Mouse (Mus musculus) MEL (cell line): ENCODE data around the gene Itm2b. TPM values are rescaled to one million over a fixed set of nuclear protein-coding genes. Genes with fewer than 3 reads are reported as not detected.

Experiments
- DNase-seq: peaks from one replicate; pipeline ENCODE4 v3.0.0; 2011; ENCODE audit warnings: low read depth, low spot score
- H3K27ac ChIP-seq: 2 replicates; pipeline ENCODE4 v1.5.1; 2012; ENCODE audit warnings: low read depth, mild to moderate bottlenecking, control low read depth, low read length, moderate library complexity; ENCODE audit not compliant: control insufficient read depth
- H3K27me3 ChIP-seq, 2 experiments: fragments of 150-350 bp in 1 of 2; sonication (generic) in 1 of 2; 2 replicates each; pipeline ENCODE4 v1.6.1; 2012; ENCODE audit warnings: low read length in 2 of 2, mild to moderate bottlenecking in 2 of 2, improper control_type of control experiment in 1 of 2, moderate library complexity in 1 of 2; ENCODE audit not compliant: insufficient read depth in 2 of 2, control insufficient read depth in 1 of 2
- H3K36me3 ChIP-seq, 2 experiments: 2 replicates each; pipeline ENCODE4 v1.6.1; 2012 to 2014; ENCODE audit warnings: low read length in 2 of 2, improper control_type of control experiment in 1 of 2, inconsistent platforms in 1 of 2, mild to moderate bottlenecking in 1 of 2; ENCODE audit not compliant: insufficient read depth in 2 of 2, control insufficient read depth in 1 of 2
- H3K4me1 ChIP-seq, 2 experiments: fragments of 150-350 bp in 1 of 2; sonication (generic) in 1 of 2; 2 replicates each; pipeline ENCODE4 v1.6.1; 2012; ENCODE audit warnings: low read length in 2 of 2, improper control_type of control experiment in 1 of 2, mild to moderate bottlenecking in 1 of 2; ENCODE audit not compliant: insufficient read depth in 2 of 2, control insufficient read depth in 1 of 2
- H3K4me3 ChIP-seq, 2 experiments: fragments of 150-350 bp in 1 of 2; sonication (generic) in 1 of 2; 2 replicates each; pipeline ENCODE4 v1.5.1; 2012; ENCODE audit warnings: low read depth in 2 of 2, low read length in 2 of 2, mild to moderate bottlenecking in 2 of 2, moderate library complexity in 2 of 2, control low read depth in 1 of 2, improper control_type of control experiment in 1 of 2; ENCODE audit not compliant: control insufficient read depth in 1 of 2, insufficient read depth in 1 of 2
- H3K79me2 ChIP-seq: 2 replicates; pipeline ENCODE4 v1.6.1; 2012; ENCODE audit warnings: mild to moderate bottlenecking, low read length, moderate library complexity; ENCODE audit not compliant: control insufficient read depth, poor library complexity, insufficient read depth
- H3K9ac ChIP-seq: 2 replicates; pipeline ENCODE4 v1.6.1; 2012; ENCODE audit warnings: low read depth, mild to moderate bottlenecking, control low read depth, low read length, moderate library complexity; ENCODE audit not compliant: control insufficient read depth, poor library complexity, severe bottlenecking
- H3K9me3 ChIP-seq: fragments of 150-350 bp; sonication (generic); replicated peaks from 2 replicates; pipeline ENCODE4 v1.6.1; 2012; ENCODE audit warnings: mild to moderate bottlenecking, low read length, improper control_type of control experiment, moderate library complexity; ENCODE audit not compliant: insufficient read depth
- CTCF ChIP-seq, 3 experiments: IDR thresholded peaks in 2 of 3; conservative IDR thresholded peaks in 1 of 3; 2 replicates each; pipeline ENCODE4 v1.5.1; 2011 to 2012; ENCODE audit warnings: low read length in 3 of 3, low read depth in 2 of 3, mild to moderate bottlenecking in 2 of 3, improper control_type of control experiment in 1 of 3, inconsistent platforms in 1 of 3, mixed read lengths in 1 of 3, moderate library complexity in 1 of 3; ENCODE audit not compliant: control insufficient read depth in 1 of 3, insufficient read depth in 1 of 3, poor library complexity in 1 of 3, severe bottlenecking in 1 of 3
- E2F4 ChIP-seq: IDR thresholded peaks from 2 replicates; pipeline ENCODE4 v1.6.1; 2011; ENCODE audit warnings: low read depth, low read length, improper control_type of control experiment, borderline replicate concordance
- ELF1 ChIP-seq: IDR thresholded peaks from 2 replicates; pipeline ENCODE4 v1.6.1; 2014; ENCODE audit warnings: low read depth, mild to moderate bottlenecking, inconsistent platforms, low read length, improper control_type of control experiment, moderate library complexity
- EP300 ChIP-seq, 2 experiments: IDR thresholded peaks; 2 replicates each; pipeline ENCODE4 v1.6.1; 2011; ENCODE audit warnings: improper control_type of control experiment in 2 of 2, low read length in 2 of 2, low read depth in 1 of 2, mild to moderate bottlenecking in 1 of 2
- HCFC1 ChIP-seq: IDR thresholded peaks from 2 replicates; pipeline ENCODE4 v1.6.1; 2012; ENCODE audit warnings: low read depth, mild to moderate bottlenecking, inconsistent platforms, low read length, improper control_type of control experiment, moderate library complexity
- MAX ChIP-seq: IDR thresholded peaks from 2 replicates; pipeline ENCODE4 v1.6.1; 2011; ENCODE audit warnings: low read length, improper control_type of control experiment
- MEF2A ChIP-seq: IDR thresholded peaks from 2 replicates; pipeline ENCODE4 v1.6.1; 2014; ENCODE audit warnings: low read depth, mild to moderate bottlenecking, inconsistent platforms, low read length, improper control_type of control experiment; ENCODE audit not compliant: poor library complexity, insufficient replicate concordance, severe bottlenecking; ENCODE audit errors: extremely low read depth
- MXI1 ChIP-seq: IDR thresholded peaks from 2 replicates; pipeline ENCODE4 v1.6.1; 2011; ENCODE audit warnings: mild to moderate bottlenecking, low read depth, low read length, improper control_type of control experiment
- MYB ChIP-seq: IDR thresholded peaks from 2 replicates; pipeline ENCODE4 v1.6.1; 2011; ENCODE audit warnings: mild to moderate bottlenecking, low read depth, low read length, improper control_type of control experiment
- MYC ChIP-seq: IDR thresholded peaks from 2 replicates; pipeline ENCODE4 v1.6.1; 2011; ENCODE audit warnings: low read depth, mild to moderate bottlenecking, low read length, improper control_type of control experiment, moderate library complexity
- NRF1 ChIP-seq: IDR thresholded peaks from 2 replicates; pipeline ENCODE4 v1.6.1; 2014; ENCODE audit warnings: low read depth, mild to moderate bottlenecking, inconsistent platforms, low read length, improper control_type of control experiment, moderate library complexity; ENCODE audit not compliant: poor library complexity, insufficient read depth, severe bottlenecking
- POLR2AphosphoS5 ChIP-seq: IDR thresholded peaks from 2 replicates; pipeline ENCODE4 v1.6.1; 2012; ENCODE audit warnings: low read depth, borderline replicate concordance, mild to moderate bottlenecking, inconsistent platforms, low read length, moderate library complexity, mixed read lengths
- TCF12 ChIP-seq: IDR thresholded peaks from 2 replicates; pipeline ENCODE4 v1.6.1; 2014; ENCODE audit warnings: low read depth, mild to moderate bottlenecking, inconsistent platforms, low read length, improper control_type of control experiment, moderate library complexity
- USF1 ChIP-seq: IDR thresholded peaks from 2 replicates; pipeline ENCODE4 v1.6.1; 2014; ENCODE audit warnings: low read depth, mild to moderate bottlenecking, inconsistent platforms, low read length, improper control_type of control experiment, moderate library complexity
- ZC3H11A ChIP-seq: IDR thresholded peaks from 2 replicates; pipeline ENCODE4 v1.6.1; 2012; ENCODE audit warnings: low read depth, mild to moderate bottlenecking, inconsistent platforms, low read length, improper control_type of control experiment
- ZMIZ1 ChIP-seq: IDR thresholded peaks from 2 replicates; pipeline ENCODE4 v1.6.1; 2012; ENCODE audit warnings: low read depth, mild to moderate bottlenecking, inconsistent platforms, low read length, improper control_type of control experiment, moderate library complexity
- ZNF384 ChIP-seq: IDR thresholded peaks from 2 replicates; pipeline ENCODE4 v1.6.1; 2012; ENCODE audit warnings: low read depth, mild to moderate bottlenecking, inconsistent platforms, low read length, improper control_type of control experiment
- polyA plus RNA-seq, 2 experiments: library from polyadenylated mRNA; stranded (reverse) in 1 of 2; unstranded in 1 of 2; fragments of >175 nt in 1 of 2; fragments of >200 nt in 1 of 2; gene quantifications; 2 replicates each; pipeline versions ENCODE4 v1.2.1 to v1.2.4; 2012; ENCODE audit warnings: low replicate concordance in 2 of 2, low read depth in 1 of 2; ENCODE audit not compliant: insufficient read length in 2 of 2, insufficient read depth in 1 of 2, missing spikeins in 1 of 2
- total RNA-seq: library from RNA; depleted of rRNA; stranded (reverse); fragments of 300-350 nt; gene quantifications from 2 replicates; pipeline ENCODE4 v1.2.3, GENCODE M21; 2012; rRNA removed

The Itm2b gene
- total and polyA plus RNA-seq, 3 experiments = 54.0 to 312 (median 101) TPM

DNA sequence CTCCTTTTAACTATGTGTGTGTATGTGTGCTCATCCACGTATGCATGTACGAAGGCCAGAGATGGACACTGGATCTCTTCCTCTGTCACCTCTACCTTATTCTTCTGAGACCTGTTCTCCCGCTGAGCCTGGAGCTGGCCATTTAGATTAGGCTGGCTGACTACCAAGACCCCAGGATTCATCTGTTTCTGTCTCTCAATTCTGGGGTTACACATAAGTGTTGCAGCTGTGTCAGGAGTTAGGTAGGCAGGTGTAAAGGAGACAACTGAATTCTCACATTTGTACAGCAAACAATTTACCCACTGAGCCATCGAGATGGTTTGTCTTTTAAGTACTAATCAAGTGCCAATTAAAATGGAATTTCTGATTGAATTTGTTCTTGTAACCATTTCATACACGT, 72.2 kb downstream of the Itm2b start:
- H3K79me2 ChIP-seq = no peaks in the 10 kb centered on the region; the same call in 1 of the 2 replicates
- H3K9me3 ChIP-seq = no peaks in the 10 kb centered on the region
- no peak overlapping the region for H3K4me3 ChIP-seq
- TF ChIP-seq ZMIZ1 (no peak), MXI1 (no peak), MYC (no peak), NRF1 (no peak), USF1 (no peak), HCFC1 (no peak), CTCF (IDR thresholded peaks at IDR 0.05 in 2 of 3, conservative IDR thresholded peaks at IDR 0.05 in 1 of 3; ENCODE audit: control insufficient read depth in 1 of 3, insufficient read depth in 1 of 3, low read depth in 2 of 3, low read length in 3 of 3, poor library complexity in 1 of 3, severe bottlenecking in 1 of 3) (no peak), MYB (no peak), ELF1 (no peak), POLR2AphosphoS5 (no peak), TCF12 (no peak), ZC3H11A (no peak), MEF2A (no peak), EP300 (IDR thresholded peaks at IDR 0.05; ENCODE audit: low read depth in 1 of 2, low read length in 2 of 2) (no peak), ZNF384 (no peak), MAX (no peak), E2F4 (no peak)
- H3K27me3 ChIP-seq = no peaks in the 10 kb centered on the region
- no peak overlapping the region for H3K27ac ChIP-seq
- H3K9ac ChIP-seq = no peak overlapping the region
- peaks cover 2 to 4% of the 10 kb centered on the region in 2 experiments; a peak in 3 of 4 replicates for H3K4me1 ChIP-seq
- DNase-seq = no peak
- peaks cover 0 to 3% of the 10 kb centered on the region in 2 experiments; a peak in 2 of 4 replicates for H3K36me3 ChIP-seq

Other genes starting within 250 kb of the Itm2b start
- not detected in 2 replicates for gene Lpar6, start 147.4 kb downstream of the Itm2b start, total RNA-seq
- gene Lpar6, start 147.4 kb downstream of the Itm2b start, polyA plus RNA-seq = not detected
- 6.3 and 7.8 TPM in 2 replicates for gene Rb1, start 59.5 kb downstream of the Itm2b start, total RNA-seq
- gene Rb1, start 59.5 kb downstream of the Itm2b start, polyA plus RNA-seq = 10 to 100 TPM in 1 of 2 experiments, not detected in 1; 13.2 TPM
- gene Med4, start 124.7 kb upstream of the Itm2b start, total RNA-seq = 62.2 and 65.2 TPM in 2 replicates
- gene Med4, start 124.7 kb upstream of the Itm2b start, polyA plus RNA-seq = 10 to 100 TPM in 1 of 2 experiments, not detected in 1; 69.2 TPM
- gene Sucla2, start 140.0 kb upstream of the Itm2b start, total RNA-seq = 59.4 and 63.0 TPM in 2 replicates
- 10 to 100 TPM; 61.6 to 65.5 TPM for gene Sucla2, start 140.0 kb upstream of the Itm2b start, polyA plus RNA-seq
- 8.4 and 8.8 TPM in 2 replicates for gene Nudt15, start 163.0 kb upstream of the Itm2b start, total RNA-seq
- gene Nudt15, start 163.0 kb upstream of the Itm2b start, polyA plus RNA-seq = 10 to 100 TPM in 1 of 2 experiments, not detected in 1; 12.3 TPM